ENCODE assay signal across 1 mouse cellular context in the genomic region with DNA sequence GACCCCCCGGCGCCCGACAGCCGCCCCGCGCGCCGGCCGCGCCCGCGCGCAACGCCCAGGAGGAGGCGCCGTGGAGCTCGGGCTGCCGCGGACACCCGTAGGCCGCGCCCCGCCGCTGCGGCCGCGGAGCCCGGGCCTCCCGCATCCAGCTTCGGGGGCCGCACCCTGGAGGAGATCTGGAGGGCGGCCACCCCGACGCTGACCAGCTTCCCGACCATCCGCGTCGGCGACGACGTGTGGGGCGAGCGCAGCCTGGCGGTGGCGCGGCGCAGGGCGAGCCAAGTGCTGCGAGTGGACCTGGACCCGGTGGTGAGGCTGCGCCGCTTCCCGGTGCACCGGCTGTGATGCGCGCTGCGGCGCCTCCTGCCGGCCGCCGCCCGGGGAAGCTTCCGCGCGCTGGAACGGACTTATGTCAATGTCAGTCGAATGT.
TF ChIP-seq lines count a peak whose summit lies in the region.

No protein-coding gene starts in this region.

TF ChIP-seq in CH12.LX, 34 proteins besides CTCF, POLR2A, EP300 and RAD21 (continued from another document):
- no peak for TF ChIP-seq GABPA (IDR thresholded peaks at IDR 0.05; ENCODE audit: insufficient replicate concordance, low read depth, low read length)
TF ChIP-seq in CH12.LX: peak in this region for 8.
